Mouse (Mus musculus): ENCODE data around the gene Gm17359.

The Gm17359 gene

DNA sequence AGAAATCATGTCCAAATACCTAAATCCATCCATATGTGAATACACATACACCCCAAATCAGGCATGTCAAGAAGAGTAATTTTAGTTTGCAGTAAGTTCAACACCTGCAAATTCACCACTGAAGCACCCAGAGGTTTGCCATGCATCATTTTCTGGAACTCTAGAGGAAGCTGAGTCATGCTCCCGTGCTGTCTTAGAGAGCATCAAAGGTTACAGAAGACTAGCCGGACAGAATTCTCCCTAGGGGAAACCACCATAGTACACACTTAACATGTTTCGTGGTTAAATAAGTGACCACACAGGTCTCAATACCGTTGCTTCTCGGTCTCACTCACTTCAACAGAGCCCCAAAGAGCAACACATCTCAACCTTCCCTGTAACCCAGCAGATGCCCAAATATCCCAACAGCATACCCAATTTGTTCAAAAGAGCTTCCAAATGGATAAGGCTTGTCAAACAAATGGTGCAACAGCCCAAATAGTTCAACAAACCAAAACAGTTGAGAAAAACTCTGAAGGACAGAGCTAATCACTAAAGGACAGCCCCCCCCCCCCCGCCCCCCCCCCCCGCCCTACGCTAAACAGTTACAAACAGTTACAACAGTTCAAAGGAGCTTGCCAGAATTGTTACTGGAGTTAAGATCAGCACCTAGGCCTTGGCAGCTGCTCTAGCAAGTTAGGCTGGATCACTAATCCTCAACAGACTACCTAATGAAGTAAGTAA lies at the start of gene Gm17359:
Gene Gm17359, plus strand, starts transcription at position 618 of the 723 bp plus-strand sequence.
- DNase-seq: no peak

DNA sequence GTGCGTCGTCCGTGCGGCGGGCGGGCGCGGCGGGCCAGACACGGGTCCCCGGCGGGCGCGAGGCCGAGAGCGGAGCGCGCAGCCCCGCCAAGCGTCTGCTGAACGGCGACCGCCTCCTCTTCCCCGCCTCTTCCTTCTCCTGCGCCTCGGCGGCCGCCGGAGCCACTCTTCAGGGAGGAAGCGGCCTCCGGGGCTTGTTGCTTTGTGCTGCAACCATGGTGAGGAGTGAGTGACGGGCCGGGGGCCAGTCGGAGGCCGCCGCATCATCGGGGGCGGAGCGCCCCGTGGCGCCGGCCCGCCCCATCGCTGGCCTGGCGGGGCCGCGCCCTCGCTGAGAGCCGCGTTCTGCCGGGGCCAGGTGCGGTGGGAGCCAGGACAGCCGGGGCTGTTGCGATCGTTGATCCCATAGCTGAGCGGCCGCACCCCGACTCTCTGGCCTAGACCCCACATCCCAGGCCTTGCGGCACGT lies 49.3 kb upstream of the Gm17359 start:
- DNase-seq: peak; percentile 96

DNA sequence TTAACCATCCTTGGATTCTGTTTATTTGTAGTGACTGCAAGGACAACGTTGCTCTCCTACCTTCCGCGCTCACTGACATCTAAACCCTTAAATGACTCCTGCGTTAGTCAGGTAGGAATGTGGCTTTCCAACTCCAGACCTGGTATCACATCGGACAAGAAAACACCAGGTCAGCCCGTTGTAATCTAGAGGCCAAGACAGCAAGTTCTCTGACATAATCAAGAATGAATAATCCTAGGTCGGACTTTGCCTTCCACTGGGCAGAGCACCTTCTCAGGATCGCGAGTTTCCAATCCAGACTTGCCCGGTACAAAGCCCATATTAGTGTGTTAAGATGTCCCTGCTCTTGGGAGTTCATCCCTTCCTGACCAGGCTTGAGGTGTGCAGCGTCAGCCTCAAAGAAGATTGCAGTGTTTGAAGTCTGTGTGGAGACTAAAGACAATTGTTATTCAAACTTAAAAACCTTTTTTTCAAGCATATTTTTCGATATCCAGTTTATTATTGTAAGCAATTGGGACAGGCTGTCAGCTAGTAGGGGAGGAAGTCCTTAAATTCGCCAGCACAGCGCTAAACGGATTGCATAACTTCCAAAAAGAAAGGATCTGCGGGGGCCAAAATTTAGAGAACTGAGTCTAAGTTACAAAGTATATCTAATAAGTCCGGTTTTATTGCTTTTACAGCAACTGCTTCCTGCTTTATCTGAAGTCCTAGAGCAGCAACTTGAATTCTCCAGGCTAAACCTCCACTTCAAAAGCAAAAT lies 48.6 kb upstream of the Gm17359 start:
- DNase-seq: no peak

DNA sequence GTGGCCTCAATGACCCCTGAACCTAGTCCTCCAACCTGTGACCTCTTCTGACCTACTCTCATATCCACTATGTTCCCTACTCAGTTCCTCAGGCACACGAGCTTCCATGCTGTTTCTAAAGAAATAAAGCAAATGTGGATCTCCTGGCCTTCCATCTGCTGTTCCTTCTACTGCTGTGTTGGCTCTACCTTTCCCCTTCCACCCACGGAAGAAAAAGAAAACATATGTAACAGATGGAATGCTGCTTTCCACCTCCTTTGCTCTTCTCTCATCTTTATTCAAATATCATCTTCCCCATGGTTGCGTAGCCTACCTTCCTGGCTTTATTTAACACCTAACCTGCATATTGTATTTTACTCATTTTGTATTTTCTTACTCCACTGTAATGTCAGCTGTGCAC lies 47.4 kb upstream of the Gm17359 start:
- no peak for DNase-seq

DNA sequence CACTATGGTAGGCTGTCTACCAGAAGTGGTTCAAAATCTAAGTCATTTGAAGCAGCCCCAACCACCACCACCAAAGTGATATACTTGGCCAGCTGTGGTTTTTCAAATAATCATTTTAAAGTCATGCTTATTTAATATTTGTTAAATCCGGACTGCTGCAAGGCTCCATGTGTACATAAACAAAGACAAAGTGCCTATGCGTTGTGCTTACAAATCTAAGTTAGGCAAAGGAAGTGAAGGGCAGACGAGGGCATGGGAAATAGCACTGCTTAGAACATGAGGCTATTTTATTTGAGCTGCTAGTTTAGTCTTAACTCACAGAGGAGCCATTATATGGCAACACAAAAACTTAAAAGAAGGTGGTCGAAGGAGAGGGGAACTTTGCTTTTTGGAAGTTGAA lies 43.4 kb upstream of the Gm17359 start:
- no peak for DNase-seq

DNA sequence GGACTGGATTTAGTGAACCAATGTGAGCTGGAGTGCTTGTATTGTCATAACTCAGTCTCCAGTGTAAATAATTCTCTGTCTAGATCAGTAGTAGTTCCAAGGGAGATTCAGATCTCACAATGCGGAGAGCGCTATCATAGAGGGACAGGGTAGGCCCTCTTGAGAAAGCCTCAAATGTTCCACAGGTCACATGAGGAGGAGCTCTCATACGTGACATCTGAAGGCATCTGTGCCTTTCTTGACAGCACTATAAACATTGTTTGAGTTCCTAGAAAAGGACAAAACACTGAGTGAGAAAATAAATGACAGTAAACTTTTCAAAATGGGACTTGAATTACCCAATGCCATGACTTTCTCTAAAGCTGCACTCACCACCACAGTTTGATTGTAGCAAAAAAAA lies 41.8 kb upstream of the Gm17359 start:
- no peak for DNase-seq

DNA sequence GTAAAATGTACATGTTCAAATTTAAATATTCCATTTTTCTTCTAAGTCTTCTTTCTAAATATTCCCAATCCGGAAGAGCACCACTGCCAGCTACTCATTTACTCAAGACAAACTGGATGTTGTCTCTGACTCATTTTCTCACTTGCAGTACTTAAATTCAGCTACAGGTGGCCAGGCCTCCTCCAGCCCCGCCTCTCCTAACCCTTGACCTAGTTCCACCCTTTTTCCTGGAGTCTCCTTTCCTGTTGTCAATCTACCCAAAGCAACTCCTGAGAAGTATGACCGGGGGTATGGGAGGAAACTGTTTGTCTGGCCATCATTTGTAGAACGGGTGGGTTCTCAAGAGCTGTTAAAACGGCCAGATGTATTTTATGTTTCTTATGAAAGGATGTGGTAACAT lies 40.4 kb upstream of the Gm17359 start:
- no peak for DNase-seq

DNA sequence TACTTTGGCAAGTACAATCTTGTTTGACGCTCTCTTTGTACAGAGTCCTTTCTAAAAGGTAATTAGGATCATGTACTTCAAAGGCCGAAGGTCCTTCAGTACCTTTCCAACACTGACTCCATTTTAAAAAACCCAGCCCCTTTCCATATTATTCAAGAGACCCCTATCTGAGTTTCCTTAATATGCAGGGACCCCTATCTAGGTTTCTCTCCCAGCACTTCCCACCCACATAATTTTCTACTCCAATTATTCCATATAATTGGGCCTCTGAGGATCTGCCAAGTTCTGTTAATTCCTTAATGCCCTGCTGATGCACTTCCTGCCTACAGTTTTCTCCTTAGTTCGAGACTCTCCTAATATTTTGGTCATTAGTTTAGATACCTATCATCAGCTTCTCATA lies 39.9 kb upstream of the Gm17359 start:
- DNase-seq: no peak

DNA sequence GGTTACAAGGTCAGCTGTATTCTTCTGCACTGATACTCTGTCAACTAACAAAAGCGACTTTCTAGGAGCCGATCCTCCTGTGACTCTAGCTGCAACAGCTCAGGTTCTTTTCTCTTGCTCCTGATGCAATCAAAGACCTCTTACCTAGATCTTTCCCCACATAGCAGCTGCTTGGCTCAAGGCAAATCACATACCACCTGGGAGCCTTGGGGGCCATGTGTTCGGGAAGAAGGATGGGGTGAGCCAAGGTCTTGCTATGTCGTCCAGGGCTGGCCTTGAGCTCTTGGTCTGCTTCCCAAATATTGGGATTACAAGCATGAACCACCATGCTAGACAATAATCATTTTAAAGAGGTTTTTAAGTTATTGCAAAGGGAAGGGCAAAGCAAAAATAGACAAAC lies 39.2 kb upstream of the Gm17359 start:
- no peak for DNase-seq

DNA sequence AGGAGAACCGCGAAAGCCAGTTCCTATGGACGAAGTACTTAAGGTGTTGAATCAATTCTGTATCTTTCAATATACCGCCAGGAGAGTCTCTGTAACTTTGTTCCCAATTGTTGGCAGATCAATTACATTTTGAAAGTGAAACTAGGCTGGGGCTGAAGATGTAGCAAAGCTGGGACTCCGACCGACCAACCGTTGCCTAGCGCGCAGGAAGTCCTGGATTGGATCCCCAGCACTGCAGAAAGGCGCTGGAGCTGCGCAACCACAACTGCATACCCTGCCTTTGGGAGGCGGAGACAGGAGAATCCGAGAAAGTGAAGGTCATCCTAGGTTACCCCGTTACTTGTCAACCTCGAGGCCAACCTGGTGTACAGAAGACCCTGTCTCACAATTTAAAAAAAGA lies 37.1 kb upstream of the Gm17359 start:
- no peak for DNase-seq

DNA sequence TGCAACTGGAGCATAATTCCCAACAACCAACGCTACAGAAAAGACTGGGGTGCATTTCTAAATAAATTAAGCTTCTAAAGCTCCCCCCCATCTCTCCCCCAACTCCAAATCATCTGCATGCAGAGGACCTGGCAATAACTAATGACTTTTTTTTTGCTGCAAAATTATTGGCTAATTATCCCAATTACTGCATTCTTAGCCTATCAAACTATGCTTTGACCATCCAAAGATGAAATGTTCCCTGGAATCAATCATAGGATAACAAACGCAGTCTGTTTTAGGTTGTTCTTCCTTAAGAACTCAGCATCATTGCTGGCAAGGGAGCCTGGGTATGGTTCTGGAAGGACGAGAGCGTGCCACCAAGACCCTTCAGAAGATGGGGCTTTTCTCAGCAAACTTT lies 27.9 kb upstream of the Gm17359 start:
- no peak for DNase-seq

DNA sequence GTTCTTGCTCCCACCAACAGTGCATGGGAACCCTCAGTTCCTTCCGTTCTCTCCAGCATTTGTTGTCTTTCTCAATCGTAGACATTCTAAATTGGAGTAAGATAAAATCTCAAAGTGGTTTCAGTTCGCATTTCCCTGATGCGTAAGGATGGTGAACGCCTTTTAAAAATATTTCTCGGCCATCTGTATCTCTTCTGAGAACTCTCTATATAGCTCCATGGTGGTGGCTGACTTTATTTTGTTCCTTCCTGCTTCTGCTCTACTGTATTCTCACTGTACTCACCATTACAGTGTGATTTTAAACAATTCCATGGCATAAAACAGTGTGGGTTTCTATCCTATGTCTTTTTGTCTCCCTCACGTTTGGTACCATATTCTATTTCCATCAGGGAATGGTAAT lies 26.3 kb upstream of the Gm17359 start:
- no peak for DNase-seq

DNA sequence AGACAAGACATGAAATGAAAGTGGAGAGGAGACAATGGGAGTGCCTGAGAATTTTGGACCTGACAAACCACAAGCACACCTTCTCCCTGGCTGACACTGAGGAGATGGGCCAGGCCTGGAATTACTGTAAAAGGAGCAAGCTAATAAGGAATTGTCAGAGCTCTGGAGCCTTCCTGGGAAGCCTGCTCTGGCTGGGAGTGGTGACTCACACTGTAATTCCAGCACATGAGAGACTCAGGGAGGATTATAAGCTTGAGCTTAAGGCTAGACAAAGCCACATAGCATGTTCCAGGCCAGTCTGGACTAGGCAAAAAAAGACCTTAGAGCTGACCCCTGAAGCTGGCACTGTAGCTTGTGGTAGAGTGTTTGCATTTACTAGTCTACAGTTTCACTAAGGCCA lies 24.6 kb upstream of the Gm17359 start:
- no peak for DNase-seq

DNA sequence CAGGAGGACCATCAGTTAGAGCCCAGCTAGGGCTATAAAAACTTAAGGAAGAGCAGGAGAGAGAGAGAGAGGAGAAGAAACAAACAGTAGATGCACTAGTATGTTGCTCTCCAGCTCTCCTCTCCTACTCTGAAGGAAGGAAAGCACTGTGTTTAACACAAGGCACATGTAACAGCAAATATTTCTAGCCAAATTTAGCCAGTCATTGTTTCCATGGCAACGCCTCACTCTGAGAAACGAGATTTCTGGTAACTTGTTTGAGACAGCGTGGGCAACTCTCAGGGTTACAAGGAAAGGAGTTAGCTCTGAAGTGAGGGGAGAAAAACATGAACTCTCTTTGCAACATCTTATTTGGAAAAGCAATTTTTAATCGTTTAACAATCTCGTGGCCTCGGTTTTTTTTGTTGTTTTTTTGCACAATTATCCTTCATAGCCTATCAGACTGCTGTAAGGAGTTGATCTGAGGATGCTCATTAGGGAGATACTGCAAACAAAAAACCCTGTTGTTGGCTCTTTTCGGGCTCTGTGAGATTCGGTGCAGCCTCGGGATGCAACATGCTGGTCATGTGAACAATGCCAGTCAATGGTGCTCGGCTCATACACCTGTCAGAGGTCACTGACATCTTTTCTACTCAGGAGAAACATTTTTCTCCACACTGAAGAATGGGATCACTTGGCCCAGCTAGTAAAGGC lies 22.3 kb upstream of the Gm17359 start:
- DNase-seq: no peak

DNA sequence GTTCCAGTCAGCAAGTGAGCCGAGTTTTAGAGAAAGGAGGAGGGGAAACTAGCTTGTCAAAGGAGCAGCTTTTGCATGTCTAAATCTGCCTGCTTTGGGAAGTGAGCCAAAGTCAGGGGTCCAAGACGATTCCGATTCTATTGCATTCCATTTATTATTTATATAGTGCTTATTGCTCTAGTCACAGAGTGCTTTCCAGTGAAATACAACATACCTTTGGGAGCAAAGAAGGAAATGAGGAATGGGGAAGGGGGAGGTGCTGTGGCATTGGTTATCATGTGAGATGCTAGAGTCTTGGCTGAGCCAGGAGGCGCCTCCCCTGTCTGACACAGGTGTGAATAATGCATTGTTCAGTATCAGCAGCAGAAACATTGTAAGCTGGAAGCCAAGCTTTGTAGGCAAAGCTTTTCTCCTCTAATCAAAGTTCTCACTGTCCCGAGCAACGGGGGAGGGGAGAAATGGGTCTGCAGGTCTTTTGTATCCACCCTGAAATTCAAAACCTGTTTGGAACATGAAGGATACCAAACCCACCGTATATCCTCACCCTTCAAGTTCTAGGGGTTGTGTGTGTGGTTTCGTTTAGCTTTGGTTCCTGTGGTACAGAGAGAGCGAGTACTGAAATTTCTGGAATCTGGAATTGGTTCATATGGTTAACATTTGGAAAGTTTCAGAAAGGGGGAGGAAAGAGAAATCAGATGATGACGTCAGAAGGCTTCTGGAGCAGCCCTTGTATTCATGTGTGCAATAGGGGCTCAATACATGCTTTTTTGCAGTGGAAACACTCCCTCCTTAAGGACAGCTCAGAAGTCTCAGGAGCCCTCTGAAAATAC lies 11.5 kb upstream of the Gm17359 start:
- DNase-seq: no peak

DNA sequence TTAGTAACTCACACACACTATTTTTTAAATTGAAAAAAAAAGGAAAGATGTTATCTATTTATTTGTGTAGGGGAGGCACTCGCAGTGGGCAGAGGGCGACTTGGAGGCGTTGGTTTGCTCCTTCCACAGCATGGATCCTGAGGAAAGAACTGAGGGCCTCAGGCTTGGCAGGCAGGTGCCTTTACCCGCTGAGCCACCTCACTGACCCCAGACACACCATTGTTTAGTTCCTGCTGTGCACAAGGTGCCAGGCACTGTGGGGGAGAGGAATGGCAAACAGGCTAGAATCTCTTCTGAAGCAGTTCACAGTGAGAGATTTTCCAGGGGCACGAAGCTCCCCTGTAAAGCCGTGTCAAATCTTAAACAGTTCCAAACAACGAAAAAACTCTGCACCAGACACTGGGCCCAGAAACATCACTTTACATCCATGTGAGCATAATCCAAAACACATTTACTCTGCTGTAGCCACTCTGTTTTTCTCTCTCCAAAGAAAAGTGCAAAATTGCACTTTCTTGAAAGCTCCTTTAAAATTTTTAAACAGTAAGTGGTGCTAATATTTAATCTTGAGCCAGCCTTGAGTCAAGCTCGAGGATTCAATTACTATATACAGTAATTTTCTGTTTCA lies 6.7 kb upstream of the Gm17359 start:
- no peak for DNase-seq

DNA sequence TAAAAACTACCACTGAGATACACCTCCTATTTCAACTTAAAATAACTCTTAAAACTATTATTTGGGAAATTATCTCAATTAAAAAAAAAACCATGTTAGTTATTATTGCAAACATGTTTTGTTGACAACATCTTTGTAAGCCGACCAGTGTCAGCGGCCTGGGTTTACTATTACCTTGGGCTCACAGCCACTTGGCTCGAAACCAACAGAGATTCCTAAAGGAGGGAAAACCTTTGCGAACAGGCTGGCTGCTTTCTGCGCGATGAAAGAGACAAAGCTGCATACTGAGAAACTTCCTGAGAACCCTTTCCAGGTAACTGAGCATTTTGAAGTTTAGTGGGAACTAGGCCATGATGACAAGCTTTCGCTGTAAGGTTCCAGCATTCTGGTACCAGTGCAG lies 3.4 kb upstream of the Gm17359 start:
- no peak for DNase-seq

DNA sequence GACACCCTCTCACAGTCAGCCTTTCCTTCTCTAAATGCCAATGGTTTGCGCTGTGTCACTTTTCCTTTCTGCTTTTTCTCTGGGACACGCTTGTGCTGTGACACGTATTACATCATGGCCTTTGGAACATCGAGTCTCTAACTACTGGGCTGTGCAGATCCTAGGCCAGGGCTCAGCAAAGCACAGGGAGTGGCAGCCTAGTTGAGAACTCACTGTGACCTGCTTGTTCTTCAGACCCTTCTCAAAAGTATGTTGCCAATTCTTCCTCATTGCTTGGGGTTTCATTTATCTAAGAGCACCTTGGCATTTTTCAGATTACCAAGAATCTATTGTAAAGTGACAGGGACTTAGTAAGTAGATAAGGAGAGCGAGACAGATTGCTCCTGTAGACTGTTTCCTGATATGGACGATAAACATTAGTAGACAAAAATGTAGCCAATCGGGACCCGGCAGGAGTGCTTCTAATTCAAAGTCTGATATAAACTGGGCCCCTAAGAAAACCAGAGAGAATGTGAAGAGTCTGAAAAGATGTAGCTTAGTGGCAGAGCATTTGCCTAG lies 2.7 kb upstream of the Gm17359 start:
- no peak for DNase-seq

DNA sequence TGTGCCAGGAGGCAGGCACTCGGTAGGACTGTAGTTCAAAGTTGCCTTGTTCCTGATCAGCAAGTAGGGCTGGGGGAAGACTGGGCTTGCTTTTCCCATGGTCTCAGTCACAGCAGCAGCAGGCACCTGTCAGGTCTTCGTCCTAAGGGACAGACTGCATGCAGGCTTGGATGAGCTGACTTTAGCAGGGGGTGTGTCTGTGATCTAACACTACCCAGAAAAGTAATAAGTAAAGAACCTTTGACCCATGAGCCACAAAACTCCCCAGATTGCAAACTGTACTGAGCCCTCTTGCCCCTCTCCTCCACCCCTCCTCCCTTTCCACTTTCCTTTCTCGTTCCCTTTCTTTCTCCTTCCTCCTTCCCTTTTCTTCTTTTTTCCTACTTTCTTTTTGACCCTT lies 4.3 kb downstream of the Gm17359 start:
- DNase-seq: no peak

DNA sequence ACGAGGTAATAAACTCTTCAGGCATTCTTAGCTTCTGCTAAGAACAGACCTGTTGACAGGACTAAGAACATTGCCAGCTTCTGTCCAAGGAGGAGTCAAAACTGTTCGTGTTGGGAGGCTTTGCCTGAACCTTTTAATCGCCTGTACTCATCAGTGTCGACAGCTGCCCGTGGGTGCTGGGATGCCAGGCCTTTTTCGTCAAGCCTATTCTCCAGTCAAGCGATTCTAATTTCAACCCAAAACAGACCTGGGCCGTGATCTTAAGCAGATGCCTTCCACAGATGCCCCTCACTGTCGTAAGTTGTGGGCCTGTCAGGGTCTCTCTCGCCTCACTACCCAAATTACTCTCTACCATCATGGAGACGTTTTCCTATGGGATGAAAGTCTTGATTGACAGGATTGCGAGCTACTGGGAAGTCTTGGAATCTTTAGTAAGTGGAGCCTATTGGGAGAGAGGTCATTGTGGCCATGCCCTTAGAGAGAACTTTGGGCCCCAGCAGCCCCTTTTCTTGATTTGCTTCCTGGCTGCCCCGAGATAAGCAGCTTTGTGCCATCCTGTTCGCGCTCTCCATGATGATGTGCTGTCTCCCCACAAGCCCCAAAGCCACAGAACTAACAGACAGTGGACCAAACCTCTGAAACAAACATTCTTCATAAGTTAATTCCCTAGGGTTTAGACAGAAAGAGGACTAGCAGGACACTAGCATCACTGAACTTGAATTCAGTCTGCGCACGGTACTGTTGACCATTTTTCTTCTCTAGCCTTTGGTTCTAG lies 6.7 kb downstream of the Gm17359 start:
- no peak for DNase-seq

DNA sequence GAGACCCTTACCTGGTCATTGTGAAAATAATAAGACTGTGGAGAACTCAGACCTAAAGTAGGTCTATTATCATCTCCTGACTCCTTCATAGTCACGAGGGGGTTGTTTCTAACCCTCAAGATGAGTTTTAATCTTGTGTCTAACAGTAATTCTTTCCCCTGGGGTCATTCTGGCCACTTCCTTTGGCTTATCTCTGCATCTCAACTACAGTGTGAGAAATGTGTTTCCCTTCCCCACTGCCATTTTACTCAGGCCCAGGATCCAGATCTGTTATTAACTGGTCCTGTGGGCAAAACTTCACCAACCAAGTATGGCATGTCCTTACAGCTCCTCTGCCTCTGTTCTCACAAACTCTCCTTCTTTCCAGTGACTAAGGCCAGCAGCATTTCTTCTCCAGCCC lies 12.8 kb downstream of the Gm17359 start:
- no peak for DNase-seq
